Mouse (Mus musculus) layer of hippocampus, adult 2 months (tissue): ENCODE data around the gene Asb6. TPM values are rescaled to one million over a fixed set of nuclear protein-coding genes. Genes with fewer than 3 reads are reported as not detected.
A peak's percentile ranks its signal among the peaks of the same experiment; 100 is the strongest.

Source experiments
- DNase-seq, 2 experiments: peaks; one replicate each; pipeline ENCODE4 v3.0.0; 2022; ENCODE audit warnings: low spot score in 2 of 2
- H3K27ac ChIP-seq: fragments of 200-600 bp; 2 replicates; pipeline ENCODE4 v1.8.1; 2022
- H3K4me3 ChIP-seq: fragments of 200-600 bp; 2 replicates; pipeline ENCODE4 v1.8.1; 2022; ENCODE audit warnings: mild to moderate bottlenecking
- CTCF ChIP-seq: fragments of 200-600 bp; conservative IDR thresholded peaks from 2 replicates; pipeline ENCODE4 v1.8.1; 2022; ENCODE audit warnings: antibody characterized with exemption, mild to moderate bottlenecking, moderate library complexity
- total RNA-seq, 2 experiments: library from RNA; stranded (reverse); gene quantifications; 2 replicates each; pipeline ENCODE4 v1.2.3; 2021

Asb6 gene
- total RNA-seq, 2 experiments from 2014 or later = 36.7 to 40.8 TPM

DNA sequence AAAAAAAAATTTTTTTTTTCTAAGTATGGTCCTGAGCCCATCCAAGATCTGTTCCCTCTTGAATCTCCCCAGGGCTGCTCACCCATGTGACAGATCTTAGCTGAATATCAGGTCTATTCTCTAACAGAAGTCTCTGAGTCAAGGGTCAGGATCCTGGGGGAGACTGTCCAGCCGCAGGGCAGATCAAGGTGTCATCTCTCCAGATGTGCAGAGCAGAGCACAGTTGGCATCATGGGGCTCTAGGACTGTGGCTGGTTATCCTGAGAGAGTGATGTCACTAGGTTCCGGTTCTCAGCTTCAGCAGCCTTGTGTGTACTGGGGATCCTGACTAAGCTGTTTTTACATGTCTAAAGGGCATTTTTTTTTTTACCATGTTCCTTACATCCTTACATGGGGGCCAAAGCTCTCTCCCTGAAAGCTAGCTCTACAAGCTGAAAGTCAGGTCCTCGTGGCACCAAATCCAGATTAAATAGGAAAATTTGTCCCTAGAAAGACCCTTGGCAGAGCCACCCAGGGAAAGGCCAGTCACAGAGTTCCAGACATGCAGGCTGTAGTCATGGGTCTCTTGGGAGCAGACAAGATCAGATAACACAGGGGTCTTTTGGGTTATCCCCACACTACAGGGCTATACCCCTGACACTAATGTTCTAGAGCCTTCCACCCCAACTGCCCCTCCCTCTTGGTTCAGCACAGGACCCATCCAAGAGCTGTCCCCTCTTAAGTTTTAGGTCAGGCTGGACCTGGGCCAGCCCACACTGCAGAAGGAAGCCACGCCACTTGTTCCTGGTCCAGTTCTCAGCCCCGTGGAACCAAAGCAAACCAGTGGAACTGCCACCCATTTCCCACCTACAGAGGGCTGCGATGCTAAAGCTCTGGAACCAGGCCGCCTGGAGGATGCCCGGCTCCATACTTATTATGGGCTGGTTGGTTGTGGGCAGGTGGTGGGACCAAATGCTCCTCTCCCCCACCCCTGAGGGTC lies 47.5 kb downstream of the Asb6 start:
- no peak overlapping the region for H3K4me3 ChIP-seq
- H3K27ac ChIP-seq = peak overlapping the region; percentile 80
- TF ChIP-seq CTCF = no peak
- DNase-seq = no peak

DNA sequence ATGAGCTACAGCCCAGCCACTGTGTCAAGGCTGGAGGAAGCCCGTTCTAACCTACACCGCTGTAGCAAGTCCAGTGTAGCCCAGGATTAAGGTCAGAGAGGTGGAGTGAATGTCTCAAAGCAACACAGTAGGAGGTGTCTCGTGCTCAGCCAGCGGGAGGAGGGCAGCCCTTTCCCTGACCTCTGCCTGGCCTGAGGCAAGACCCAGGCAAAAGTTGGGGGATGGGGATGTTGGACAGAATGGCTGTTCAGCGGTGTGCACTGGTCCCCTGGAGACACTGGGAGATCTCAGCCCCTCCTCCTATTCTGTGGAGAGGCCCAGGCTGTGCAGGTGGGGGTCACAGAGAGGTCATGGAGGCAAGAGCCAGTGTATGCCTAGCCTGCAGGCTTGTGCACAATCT lies 50.9 kb downstream of the Asb6 start:
- TF ChIP-seq CTCF = no peak
- Histone ChIP-seq H3K4me3 (no peak overlapping the region), H3K27ac (no peak overlapping the region)
- no peak for DNase-seq

GRCm38 (mm10) chr2:30778235-30778634 lies 51.9 kb downstream of the Asb6 start:
- Histone ChIP-seq H3K27ac (no peak overlapping the region), H3K4me3 (no peak overlapping the region)
- DNase-seq = no peak
- no peak for TF ChIP-seq CTCF

GRCm38 (mm10) chr2:30777266-30777665 lies 52.9 kb downstream of the Asb6 start:
- H3K4me3 ChIP-seq = no peak overlapping the region
- H3K27ac ChIP-seq = no peak overlapping the region
- no peak for TF ChIP-seq CTCF
- no peak for DNase-seq

- TF ChIP-seq CTCF = peak; percentile 72
- DNase-seq = no peak
- H3K27ac ChIP-seq = no peak overlapping the region
- no peak overlapping the region for H3K4me3 ChIP-seq
Observed at GRCm38 (mm10) chr2:30775955-30776354, 54.2 kb downstream of the Asb6 start.

DNA sequence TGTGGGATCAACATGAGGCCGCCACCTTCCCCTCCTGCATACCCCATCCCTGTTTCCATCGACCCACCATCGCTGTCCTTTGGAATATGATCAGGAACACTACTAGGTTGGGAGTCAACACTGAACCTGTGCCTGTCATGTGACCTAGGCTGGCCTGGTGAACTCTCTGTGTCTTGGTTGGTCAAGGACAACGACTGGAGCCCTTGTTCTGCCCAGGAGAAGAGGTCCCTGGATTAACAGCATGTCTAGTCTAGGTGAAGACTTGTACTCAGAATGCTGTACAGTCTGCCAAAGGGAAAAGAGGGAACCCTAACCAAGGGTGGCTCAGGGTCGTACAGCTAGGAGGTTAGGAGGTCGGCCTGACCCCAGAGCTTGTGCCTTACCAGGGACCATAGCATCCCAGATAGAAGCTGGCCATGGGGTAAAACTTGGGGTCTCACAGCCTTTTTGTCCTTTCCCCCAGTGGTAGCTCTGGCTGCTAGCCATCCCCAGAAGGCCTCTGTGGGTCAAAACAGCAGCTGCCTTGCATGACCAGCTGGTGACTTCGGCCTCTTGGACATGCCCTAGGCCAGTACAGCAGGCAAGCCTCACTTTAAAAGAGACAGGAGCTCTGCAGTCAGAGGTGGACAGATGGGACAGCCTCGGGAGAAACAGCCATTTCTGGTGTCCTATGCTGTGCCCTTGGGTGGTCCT lies 56.7 kb downstream of the Asb6 start:
- Histone ChIP-seq H3K4me3 (no peak overlapping the region), H3K27ac (peak overlapping the region; percentile 82; the same call in 1 of the 2 replicates)
- DNase-seq = no peak
- TF ChIP-seq CTCF = no peak

Other genes starting within 250 kb of the Asb6 start
- gene Cstad, start 235.3 kb downstream of the Asb6 start, total RNA-seq = 10 to 100 TPM in 1 of 2 experiments, 1 to 10 TPM in 1; 7.8 to 11.3 TPM
- 1 to 10 TPM; 4.9 to 5.4 TPM for gene 1700001O22Rik, start 26.7 kb downstream of the Asb6 start, total RNA-seq
- gene Ntmt1, start 22.5 kb downstream of the Asb6 start, total RNA-seq = 10 to 100 TPM; 33.1 to 33.5 TPM
- 1 to 10 TPM; 1.4 to 2.5 TPM for gene Prrx2, start 4.6 kb upstream of the Asb6 start, total RNA-seq
- gene Ptges, start 99.5 kb upstream of the Asb6 start, total RNA-seq = 1 to 10 TPM; 4.2 to 4.5 TPM
- 10 to 100 TPM; 36.7 to 40.0 TPM for gene Tor1b, start 122.6 kb upstream of the Asb6 start, total RNA-seq
- gene Tor1a, start 137.6 kb upstream of the Asb6 start, total RNA-seq = 10 to 100 TPM; 52.4 to 56.7 TPM
- gene BC005624, start 151.9 kb upstream of the Asb6 start, total RNA-seq = 10 to 100 TPM; 66.8 to 68.5 TPM
- 10 to 100 TPM; 83.9 to 87.1 TPM for gene Usp20, start 151.9 kb upstream of the Asb6 start, total RNA-seq